Mouse (Mus musculus) liver, embryonic 14.5 days (tissue): Measurements from ENCODE around the gene Gm20661.

ENCODE experiments used
- CTCF ChIP-seq: IDR thresholded peaks from 2 replicates; pipeline ENCODE4 v1.5.1; 2016; ENCODE audit warnings: antibody characterized with exemption, low read depth, control low read depth
- EP300 ChIP-seq: IDR thresholded peaks from 2 replicates; pipeline ENCODE4 v1.6.1; 2016; ENCODE audit warnings: antibody characterized with exemption, low read depth

DNA sequence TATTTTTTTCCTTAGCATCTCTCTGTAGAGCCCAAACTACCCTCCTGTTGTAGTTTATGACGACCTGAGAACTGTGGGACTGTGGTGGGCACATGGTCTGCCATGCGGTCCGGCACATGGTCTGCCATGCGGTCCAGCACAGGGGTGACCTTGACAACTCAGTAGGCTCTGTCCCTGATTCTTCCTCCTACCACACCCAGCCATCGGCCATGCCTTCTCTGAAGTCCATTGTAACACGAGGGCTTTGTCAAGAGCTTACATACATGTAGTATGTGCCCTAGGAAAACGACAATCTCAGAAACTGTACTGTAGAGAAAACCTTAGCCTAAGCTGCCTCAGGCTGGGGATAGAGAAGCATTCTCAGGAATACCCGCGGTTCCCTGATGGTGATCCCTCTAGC, 18.2 kb upstream of the Gm20661 start:
- TF ChIP-seq CTCF = no peak
- TF ChIP-seq EP300 = no peak
